Mouse (Mus musculus) hindbrain, embryonic 16.5 days (tissue): ENCODE data around the gene Bcl2l10. TPM values are rescaled to one million over a fixed set of nuclear protein-coding genes. Genes with fewer than 3 reads are reported as not detected.

Source experiments
- ATAC-seq: fragments of 200-750 bp; cut with Nextera tagmentation; 2 replicates; pipeline ENCODE4 v1.8.0; 2017; ENCODE audit warnings: moderate TSS enrichment, moderate library complexity
- H3K27ac ChIP-seq: fragments of 300-500 bp; sonication (generic); 2 replicates; pipeline ENCODE4 v1.5.1; 2014; ENCODE audit warnings: low read depth, mild to moderate bottlenecking, control low read depth, low read length, moderate library complexity
- H3K27me3 ChIP-seq: fragments of 300-500 bp; sonication (generic); replicated peaks from 2 replicates; pipeline ENCODE4 v1.6.1; 2014; ENCODE audit warnings: low read length; ENCODE audit not compliant: control insufficient read depth, insufficient read depth
- H3K36me3 ChIP-seq: fragments of 300-500 bp; sonication (generic); 2 replicates; pipeline ENCODE4 v1.6.1; 2014; ENCODE audit warnings: mild to moderate bottlenecking, low read length, moderate library complexity, mixed read lengths; ENCODE audit not compliant: control insufficient read depth, insufficient read depth
- H3K4me1 ChIP-seq: fragments of 300-500 bp; sonication (generic); 2 replicates; pipeline ENCODE4 v1.6.1; 2014; ENCODE audit warnings: low read depth, low read length; ENCODE audit not compliant: control insufficient read depth, insufficient read depth
- H3K4me2 ChIP-seq: fragments of 300-500 bp; sonication (generic); 2 replicates; pipeline ENCODE4 v1.6.1; 2014; ENCODE audit warnings: mild to moderate bottlenecking, low read length, control low read depth, moderate library complexity
- H3K4me3 ChIP-seq: fragments of 300-500 bp; sonication (generic); 2 replicates; pipeline ENCODE4 v1.5.1; 2014; ENCODE audit warnings: mild to moderate bottlenecking, low read length, control low read depth, moderate library complexity
- H3K9ac ChIP-seq: fragments of 300-500 bp; sonication (generic); 2 replicates; pipeline ENCODE4 v1.6.1; 2014; ENCODE audit warnings: low read depth, mild to moderate bottlenecking, control low read depth, low read length, moderate library complexity
- H3K9me3 ChIP-seq: fragments of 300-500 bp; sonication (generic); 2 replicates; pipeline ENCODE4 v1.6.1; 2014; ENCODE audit warnings: mild to moderate bottlenecking, low read length, moderate library complexity; ENCODE audit not compliant: control insufficient read depth
- WGBS: fragments of 180-500 bp; shearing (Covaris S2); extraction: QIAGEN DNeasy Blood & Tissue Kit; methylation state at CpG from one replicate; pipeline ENCODE4 v1.1.7; 2014; 5-methylcytosine and 5-hydroxymethylcytosine counted together
- polyA plus RNA-seq: library from polyadenylated mRNA; unstranded; fragments of >200 nt; fragmentation: Nextera tagmentation; extraction: Ambion mirVana; gene quantifications from 2 replicates; pipeline ENCODE4 v1.2.1, GENCODE M21; 2015

Gene Bcl2l10
- not detected in 2 replicates for polyA plus RNA-seq

DNA sequence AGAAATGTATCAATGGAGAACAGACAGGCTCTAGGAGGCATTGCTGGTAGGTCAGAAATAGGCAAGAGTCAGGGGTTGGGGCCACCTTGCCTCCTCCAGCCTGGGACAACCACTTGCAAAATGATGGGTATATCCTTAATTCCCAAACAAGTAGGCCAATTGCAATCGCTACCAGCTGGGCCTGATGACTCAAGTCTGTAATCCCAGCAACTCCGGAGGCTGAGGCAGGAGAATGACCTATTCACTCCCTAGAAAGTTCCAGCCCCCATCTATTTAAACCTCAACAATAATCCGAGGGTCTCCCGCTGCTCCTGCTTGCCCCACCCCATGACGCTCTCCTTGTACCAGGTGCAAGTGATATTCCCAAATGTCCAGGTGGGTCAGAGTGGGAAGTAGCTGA lies at the start of gene Bcl2l10:
Gene Bcl2l10 (plus strand): TSS at position 301 of the 400 bp plus-strand sequence.
- no peaks in the 10 kb centered on the region for H3K9me3 ChIP-seq
- H3K4me2 ChIP-seq = no peak within 1 kb of the TSS
- H3K9ac ChIP-seq = no peak within 1 kb of the TSS
- H3K4me1 ChIP-seq = no peaks in the 10 kb centered on the region
- H3K27me3 ChIP-seq = no peaks in the 10 kb centered on the region
- ATAC-seq = no peak
- H3K27ac ChIP-seq = no peak within 1 kb of the TSS
- H3K4me3 ChIP-seq = no peak within 1 kb of the TSS
- peaks cover 22% of the 10 kb centered on the region; the same call in 1 of the 2 replicates for H3K36me3 ChIP-seq
- WGBS = 95% methylated on average over 5 of the region's 5 CpGs

DNA sequence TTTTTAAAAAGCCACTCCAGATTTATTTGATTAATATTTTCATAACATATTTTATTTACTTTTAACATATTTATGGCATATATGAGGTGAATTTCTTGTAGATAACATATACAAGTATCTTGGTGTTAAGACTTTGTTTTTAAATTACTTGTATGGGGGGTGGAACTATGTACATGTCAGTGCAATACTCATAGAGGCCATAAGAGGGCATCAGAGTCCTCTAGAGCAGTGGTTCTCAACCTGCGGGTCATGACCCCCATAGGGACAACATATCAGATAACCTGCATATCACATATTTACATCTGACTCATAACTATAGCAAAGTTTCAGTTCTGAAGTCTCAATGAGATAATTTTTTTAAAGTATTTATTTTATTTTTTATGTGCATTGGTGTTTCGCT lies 48.2 kb upstream of the Bcl2l10 start:
- H3K36me3 ChIP-seq = no peaks in the 10 kb centered on the region
- H3K27ac ChIP-seq = no peak overlapping the region
- no peak overlapping the region for H3K9ac ChIP-seq
- H3K4me3 ChIP-seq = no peak overlapping the region
- WGBS = 83% methylated on average over 2 of the region's 2 CpGs
- H3K4me2 ChIP-seq = no peak overlapping the region
- no peak for ATAC-seq
- no peaks in the 10 kb centered on the region for H3K9me3 ChIP-seq
- H3K27me3 ChIP-seq = no peaks in the 10 kb centered on the region
- no peaks in the 10 kb centered on the region for H3K4me1 ChIP-seq

GRCm38 (mm10) chr9:75303033-75303432 lies 44.5 kb upstream of the Bcl2l10 start:
- H3K27ac ChIP-seq = no peak overlapping the region
- no peak overlapping the region for H3K4me3 ChIP-seq
- H3K9ac ChIP-seq = no peak overlapping the region
- H3K9me3 ChIP-seq = no peaks in the 10 kb centered on the region
- no peaks in the 10 kb centered on the region for H3K36me3 ChIP-seq
- H3K27me3 ChIP-seq = no peaks in the 10 kb centered on the region
- ATAC-seq = no peak
- H3K4me2 ChIP-seq = no peak overlapping the region
- no peaks in the 10 kb centered on the region for H3K4me1 ChIP-seq
- 78% methylated on average over 2 of the region's 2 CpGs for WGBS

DNA sequence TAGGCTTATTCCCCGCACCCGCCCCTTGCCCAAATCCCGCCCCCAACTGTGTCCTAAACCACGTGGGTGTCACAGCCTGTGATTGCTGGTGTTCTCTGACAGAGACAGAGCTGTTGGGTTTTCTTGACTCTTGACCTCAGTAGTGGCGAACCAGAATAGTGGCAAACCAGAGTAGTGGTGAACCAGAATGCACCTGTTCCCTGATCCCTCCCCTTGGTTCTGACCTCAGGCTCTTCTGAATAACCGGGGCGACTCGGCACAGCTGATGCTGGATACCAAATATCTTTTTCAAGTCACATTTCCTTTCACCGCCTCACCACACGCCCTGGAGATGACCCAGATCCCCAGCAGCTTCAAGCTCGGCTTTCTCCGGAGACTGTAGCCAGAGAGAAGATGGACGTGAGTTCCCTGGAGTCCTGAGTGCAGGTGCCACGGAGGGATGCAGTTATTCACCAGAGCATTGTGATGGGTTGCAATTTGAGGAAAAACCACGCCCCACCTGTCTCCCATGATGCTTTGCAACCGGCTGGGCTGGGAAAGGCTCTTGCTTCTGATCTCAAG lies 43.8 kb upstream of the Bcl2l10 start:
- Histone ChIP-seq H3K27me3 (no peaks in the 10 kb centered on the region), H3K36me3 (no peaks in the 10 kb centered on the region), H3K4me1 (no peaks in the 10 kb centered on the region), H3K4me3 (no peak overlapping the region), H3K4me2 (peak overlapping the region; percentile 29; the same call in 1 of the 2 replicates), H3K27ac (no peak overlapping the region), H3K9me3 (no peaks in the 10 kb centered on the region), H3K9ac (no peak overlapping the region)
- WGBS = 28% methylated on average over 16 of the region's 16 CpGs
- ATAC-seq = 0 out of 2 replicates have a peak, but pooled peaks have one; percentile 22

DNA sequence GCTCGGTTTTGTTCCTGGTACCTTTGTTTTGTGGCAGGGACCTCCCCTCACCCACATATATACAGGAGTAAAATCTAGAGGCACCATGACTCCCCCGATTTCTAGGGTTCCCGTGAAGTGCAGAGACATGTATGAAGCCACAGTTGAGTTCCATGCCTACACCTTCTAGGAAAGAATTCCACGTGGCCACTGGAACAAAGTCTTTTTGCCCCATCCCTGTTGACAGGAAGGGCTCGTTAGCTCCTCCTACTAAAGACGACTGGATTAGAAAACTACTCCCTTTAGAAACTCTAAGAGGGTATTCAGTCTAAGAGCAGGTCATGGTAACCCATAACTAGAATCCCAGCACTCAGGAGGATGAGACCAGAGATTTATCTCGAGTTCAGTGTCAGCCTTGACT lies 43.3 kb upstream of the Bcl2l10 start:
- Histone ChIP-seq H3K4me1 (no peaks in the 10 kb centered on the region), H3K27ac (no peak overlapping the region), H3K4me2 (peak overlapping the region; percentile 29; the same call in 1 of the 2 replicates), H3K4me3 (no peak overlapping the region), H3K36me3 (no peaks in the 10 kb centered on the region), H3K9me3 (no peaks in the 10 kb centered on the region), H3K9ac (no peak overlapping the region), H3K27me3 (no peaks in the 10 kb centered on the region)
- WGBS = 33% methylated on average over 7 of the region's 7 CpGs
- no peak for ATAC-seq

DNA sequence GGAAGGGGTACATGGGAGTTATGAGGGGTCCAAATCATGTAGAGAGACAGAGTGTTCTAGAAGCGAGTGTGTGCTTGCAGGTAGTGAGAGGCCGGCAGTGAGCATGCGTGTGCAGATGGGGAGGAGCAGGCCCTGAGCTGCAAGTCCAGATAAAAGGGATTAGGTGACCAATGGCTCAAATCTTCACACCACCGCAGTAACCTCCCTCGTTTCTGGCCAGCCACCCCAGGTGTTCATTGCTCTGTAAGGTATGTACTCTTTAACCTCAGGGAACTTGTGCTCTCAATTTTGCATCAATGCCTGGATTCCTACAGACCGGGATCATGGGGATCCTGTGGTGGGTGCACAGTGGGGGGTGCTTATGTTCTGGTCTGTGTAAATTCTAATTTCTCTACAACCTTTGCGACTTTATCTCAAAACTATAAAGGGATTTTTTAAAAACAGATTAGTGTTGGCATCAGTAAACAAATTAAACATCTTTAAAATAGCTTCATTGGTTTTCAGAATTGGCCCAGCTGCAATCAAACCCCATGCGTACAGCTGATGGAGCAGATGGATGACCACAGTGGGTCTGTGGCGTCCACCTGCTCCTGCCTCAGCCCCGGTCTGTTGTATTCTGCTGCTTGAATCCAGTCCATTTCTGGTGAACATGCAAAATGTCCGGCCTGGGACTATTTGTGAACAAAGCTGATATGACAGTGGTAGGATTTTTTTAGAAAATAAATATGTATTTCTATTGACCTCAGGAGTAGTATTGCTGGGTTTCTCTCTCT lies 41.2 kb upstream of the Bcl2l10 start, which contains the start of gene Gnb5:
Gene Gnb5 (plus strand): TSS at position 163 of the 773 bp plus-strand sequence.
- no peak; the same call in 1 of the 2 replicates for ATAC-seq
- Histone ChIP-seq H3K36me3 (no peaks in the 10 kb centered on the region), H3K9me3 (no peaks in the 10 kb centered on the region), H3K4me2 (no peak within 1 kb of the TSS), H3K4me1 (no peaks in the 10 kb centered on the region), H3K27ac (0 out of 2 replicates have a peak within 1 kb of the TSS, but pooled peaks have one; percentile 5), H3K27me3 (no peaks in the 10 kb centered on the region), H3K4me3 (no peak within 1 kb of the TSS), H3K9ac (no peak within 1 kb of the TSS)
- WGBS = 74% methylated on average over 11 of the region's 11 CpGs

DNA sequence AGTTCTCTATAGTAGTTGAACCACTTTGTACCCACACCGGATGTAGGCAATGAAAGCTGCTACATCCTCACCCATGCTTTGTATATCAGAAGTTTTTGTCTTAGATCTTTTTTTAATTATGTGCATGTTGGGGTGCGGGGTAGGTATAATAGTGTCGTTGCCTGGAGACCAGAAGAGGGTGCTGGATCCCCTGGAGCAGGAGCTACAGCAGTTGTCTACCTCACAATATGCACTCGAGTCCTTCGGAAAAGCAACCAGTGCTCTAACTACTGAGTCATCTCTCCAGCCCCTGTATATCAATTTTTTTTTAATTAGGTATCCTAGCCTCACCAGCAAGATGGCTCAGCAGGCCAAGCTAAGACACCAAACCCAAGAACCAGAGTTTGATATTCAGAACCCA lies 40.5 kb upstream of the Bcl2l10 start:
- ATAC-seq = no peak
- Histone ChIP-seq H3K36me3 (no peaks in the 10 kb centered on the region), H3K9ac (no peak overlapping the region), H3K9me3 (no peaks in the 10 kb centered on the region), H3K27ac (no peak overlapping the region), H3K4me2 (no peak overlapping the region), H3K4me3 (no peak overlapping the region), H3K27me3 (no peaks in the 10 kb centered on the region), H3K4me1 (no peaks in the 10 kb centered on the region)
- WGBS = 82% methylated on average over 5 of the region's 5 CpGs

GRCm38 (mm10) chr9:75308621-75309020 lies 38.9 kb upstream of the Bcl2l10 start:
- Histone ChIP-seq H3K4me2 (no peak overlapping the region), H3K36me3 (no peaks in the 10 kb centered on the region), H3K9ac (no peak overlapping the region), H3K4me1 (no peaks in the 10 kb centered on the region), H3K27me3 (no peaks in the 10 kb centered on the region), H3K4me3 (no peak overlapping the region), H3K9me3 (no peaks in the 10 kb centered on the region), H3K27ac (no peak overlapping the region)
- no peak for ATAC-seq
- 63% methylated on average over 5 of the region's 5 CpGs for WGBS

GRCm38 (mm10) chr9:75312008-75312407 lies 35.5 kb upstream of the Bcl2l10 start:
- WGBS = 13% methylated on average over 4 of the region's 4 CpGs
- Histone ChIP-seq H3K4me2 (no peak overlapping the region), H3K27ac (no peak overlapping the region), H3K27me3 (no peaks in the 10 kb centered on the region), H3K4me3 (no peak overlapping the region), H3K36me3 (no peaks in the 10 kb centered on the region), H3K4me1 (peaks cover 11% of the 10 kb centered on the region), H3K9ac (no peak overlapping the region), H3K9me3 (no peaks in the 10 kb centered on the region)
- no peak for ATAC-seq
